Mouse (Mus musculus): ENCODE data around the gene Trio.
A peak's percentile ranks its signal among the peaks of the same experiment; 100 is the strongest.

Gene Trio

DNA sequence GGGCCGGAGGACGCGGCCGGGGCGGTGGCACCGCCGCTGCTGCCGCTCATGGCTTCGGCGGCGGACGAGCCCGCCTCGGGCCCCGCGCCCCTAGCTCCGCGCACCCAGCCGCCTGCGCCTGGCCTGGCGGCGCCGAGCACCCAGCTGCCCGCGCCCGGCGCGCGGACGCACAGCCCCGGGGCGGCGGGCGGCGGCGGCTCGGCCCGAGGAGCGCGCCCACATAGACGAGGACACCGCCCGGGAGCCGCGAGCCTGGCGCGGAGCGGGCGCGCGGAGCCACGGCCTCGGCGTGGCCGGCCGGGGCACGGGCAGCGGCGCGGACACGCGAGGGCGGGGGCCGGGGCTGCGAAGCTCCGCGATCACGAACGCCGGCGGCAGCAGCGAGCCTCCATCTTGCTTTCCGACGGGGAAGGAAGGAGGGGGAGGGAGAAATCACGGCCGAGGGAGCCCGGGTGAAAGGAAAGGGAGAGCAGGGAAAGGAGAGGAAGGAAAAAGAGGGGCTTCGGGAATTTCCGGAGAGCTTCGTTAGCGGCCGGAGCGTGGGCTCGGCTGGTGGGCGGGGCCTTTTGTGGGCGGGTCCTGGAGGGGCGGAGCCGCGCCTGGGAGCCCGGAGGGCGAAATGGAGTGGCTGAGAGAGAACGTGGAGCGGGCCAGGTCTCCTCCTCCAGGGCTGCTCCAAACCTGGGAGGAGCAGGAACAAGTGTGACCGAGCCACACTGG, at the start of gene Trio:
Gene Trio, minus strand, starts transcription at position 402 of the 720 bp plus-strand sequence.
- peak; percentile 97 for DNase-seq (ENCODE audit: low spot score)

DNA sequence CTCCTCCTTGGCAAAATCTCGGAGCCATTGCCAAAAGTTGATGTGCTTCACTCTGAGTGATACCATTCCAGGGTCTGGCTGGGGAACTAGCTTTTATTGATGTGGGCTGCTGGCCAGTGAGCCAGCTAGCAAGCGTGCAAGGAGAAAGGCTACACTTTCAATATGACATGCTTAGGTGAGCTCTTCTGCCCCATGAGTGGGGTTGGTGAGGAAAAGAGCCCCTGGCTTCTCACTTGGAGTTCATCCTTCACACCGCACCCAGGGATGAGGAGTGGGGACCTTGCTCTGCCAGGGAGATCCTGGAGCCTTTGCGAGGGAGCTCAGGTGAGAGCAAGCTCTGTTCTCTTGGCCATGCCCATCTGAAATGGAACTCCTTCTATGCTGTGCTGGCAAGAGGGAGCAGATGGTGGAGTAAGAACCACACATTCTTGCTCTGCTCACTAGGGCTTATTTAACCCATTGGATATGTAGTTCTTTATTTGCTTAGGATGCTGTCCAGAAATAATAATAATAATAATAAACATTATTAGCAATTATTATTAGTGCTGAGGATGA, 48.8 kb upstream of the Trio start:
- DNase-seq (ENCODE audit: low spot score) = no peak

DNA sequence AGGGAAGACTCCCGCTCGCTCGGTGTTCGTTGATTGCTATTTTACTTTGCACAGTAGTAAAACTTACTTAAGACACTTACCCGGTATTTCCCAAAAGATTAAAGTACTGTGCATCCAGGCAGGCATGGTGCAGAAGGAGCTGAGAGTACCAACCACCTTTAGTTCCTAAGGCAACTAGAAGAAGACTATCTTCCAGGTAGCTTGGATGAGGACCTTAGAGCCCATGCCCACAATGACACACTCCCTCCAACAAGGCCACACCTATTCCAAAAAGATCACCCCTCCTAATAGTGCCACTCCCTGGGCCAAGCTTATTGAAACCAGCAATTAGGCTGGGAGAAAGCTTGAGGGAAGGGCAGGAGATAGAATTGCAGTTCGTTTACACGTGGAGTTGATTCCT, 46.0 kb upstream of the Trio start:
- no peak for DNase-seq (ENCODE audit: low spot score)

DNA sequence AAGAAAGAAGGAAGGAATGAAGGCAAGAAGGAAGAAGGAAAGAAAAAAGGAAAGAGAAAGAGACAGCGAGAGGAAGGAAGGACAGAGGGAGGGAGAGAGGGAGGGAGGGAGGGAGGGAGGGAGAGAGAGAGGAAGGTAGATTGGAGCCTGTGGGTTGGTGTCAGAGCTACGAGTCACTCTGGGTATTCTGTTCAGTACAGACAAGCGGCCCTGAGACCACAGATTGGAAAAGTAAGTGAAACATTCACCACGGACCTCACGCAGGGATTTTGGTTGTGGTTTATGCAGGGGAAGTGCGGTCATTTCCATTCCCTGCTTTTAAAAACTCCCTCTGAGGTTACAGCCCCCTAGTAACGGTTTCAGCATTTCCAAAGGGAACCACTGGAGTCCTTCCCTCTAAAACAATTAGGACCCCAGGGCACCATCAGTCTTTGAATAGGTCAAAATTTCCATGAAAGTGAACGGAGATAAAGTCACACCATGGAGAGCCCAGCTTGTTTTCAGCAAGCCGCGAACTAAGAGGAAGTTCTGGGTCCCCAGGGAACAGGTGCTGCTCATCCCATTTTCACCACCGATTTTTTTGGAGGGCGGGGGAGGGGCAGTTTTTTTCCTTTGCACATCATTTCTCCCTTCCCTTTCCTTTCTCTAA, 45.2 kb upstream of the Trio start:
- no peak for DNase-seq (ENCODE audit: low spot score)

DNA sequence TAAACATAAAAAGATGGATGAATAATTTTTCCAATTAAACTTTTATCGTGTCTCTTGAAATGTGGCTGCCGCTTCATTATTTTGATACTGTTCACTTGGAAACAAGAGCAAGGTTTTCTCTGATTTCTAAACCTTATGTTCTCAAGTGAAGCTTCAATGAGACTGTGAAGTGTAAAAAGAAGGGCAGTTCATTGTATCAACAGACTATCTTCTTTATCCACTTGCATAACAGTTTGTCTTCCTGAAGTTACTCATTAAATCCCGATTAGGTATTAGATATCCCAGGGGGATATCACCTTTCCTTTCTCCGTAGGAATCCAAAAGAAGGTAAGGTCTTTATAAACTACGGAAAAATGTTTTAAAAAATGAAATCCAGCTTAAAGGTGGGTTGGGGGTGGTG, 44.6 kb upstream of the Trio start:
- DNase-seq (ENCODE audit: low spot score) = no peak

DNA sequence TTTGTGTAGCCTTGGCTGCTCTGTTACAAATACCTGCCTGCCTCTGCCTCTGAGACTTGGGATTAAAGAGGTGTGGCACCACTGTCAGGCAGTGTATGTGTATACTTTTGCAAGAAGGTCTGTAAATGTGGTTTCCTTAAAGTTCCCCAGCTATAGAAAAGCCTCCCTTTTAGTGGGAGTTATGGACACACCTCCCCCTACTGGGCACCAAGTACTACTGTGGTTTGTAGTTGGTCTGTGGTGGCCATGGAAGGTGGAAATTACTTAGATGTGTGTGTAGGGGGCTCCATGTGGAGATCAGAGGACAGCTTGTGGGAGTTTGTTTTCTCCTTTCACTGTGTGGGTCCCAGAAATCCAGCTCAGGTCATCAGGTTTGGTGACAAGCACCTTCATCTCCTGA, 41.7 kb upstream of the Trio start:
- DNase-seq (ENCODE audit: low spot score) = no peak

DNA sequence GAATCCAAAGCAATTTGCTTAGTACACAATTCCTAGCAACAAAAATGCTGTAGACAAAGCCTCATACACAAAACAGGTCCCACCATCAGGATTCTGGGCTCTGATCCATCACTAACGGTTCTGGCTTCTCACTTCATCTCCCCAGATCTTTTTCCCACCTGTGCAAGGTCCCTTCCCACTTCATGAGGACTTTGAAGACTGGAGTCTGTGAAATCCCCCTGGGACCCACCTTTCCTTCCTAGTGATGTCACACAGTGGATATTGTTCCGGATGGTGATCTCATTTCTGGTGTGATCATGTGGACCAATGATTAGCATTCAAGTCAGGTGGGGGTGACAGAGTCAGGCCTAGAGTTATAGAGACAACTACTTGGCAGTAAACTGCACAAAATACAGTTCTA, 40.8 kb upstream of the Trio start:
- no peak for DNase-seq (ENCODE audit: low spot score)

DNA sequence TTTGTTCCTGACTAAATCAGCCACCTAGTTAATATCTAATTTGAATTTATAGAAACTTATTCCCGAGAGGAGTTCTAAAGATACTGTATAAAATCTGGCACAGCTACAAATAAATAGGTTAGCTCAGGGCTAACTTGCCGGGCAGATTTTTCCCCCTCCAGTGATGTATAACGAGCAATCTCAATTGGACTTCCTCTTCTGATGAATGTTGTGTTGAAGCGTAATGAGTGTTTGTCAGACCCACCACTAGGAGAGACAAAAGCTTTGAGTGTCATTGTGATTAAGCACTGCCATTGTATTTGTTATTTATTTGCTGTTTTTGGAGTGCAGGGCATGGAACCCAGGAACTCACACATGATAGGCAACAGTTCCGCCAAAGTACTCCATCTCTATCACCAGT, 39.9 kb upstream of the Trio start:
- DNase-seq (ENCODE audit: low spot score) = no peak

DNA sequence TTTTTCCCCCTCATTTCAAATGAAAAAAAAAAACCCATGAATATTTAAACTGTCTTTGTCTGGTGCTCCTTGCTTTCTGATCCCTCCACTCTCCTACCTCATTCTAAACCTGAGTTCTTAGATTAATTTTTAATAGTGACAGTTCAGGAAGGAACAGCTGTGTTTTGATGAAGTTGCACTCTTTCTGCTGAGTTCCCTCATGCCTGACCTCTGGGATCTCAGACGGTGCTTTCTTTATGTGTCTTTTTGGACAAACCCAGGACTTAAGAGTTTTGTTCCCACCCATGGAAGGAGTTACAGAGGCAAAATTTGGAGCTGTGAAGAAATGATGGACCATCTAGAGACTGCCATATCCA, 39.1 kb upstream of the Trio start:
- DNase-seq (ENCODE audit: low spot score) = no peak

DNA sequence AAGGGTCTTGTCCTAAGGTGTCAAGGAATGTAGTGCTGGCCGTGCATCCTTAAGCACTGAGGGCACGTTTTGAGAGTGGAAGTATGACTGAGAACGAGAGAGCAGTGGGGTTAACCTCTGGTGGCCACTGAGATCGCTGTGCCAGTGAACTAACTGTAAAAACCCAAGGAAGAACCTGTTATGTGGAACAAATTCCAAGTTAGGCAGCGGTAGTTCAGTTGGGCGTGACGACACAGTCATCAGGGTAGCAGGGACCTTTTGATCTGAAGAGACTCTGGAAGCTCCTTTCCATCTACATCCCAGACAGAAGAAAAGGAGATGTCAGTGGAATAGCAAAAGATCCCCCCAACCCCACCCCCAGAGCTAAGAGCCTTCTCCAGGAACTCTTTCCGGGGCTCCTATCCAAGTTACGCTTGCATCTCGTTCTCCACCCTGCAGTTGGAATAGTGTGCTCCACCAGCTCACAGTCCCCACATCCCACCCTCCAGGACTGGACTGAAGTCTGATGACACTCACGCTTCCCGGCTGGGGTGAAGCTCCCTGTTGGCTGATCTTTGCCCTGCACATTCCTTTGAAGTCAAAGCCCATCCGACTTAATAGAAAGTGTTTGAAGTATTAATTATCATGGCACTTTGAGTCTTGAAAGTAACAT, 38.6 kb upstream of the Trio start:
- no peak for DNase-seq (ENCODE audit: low spot score)

DNA sequence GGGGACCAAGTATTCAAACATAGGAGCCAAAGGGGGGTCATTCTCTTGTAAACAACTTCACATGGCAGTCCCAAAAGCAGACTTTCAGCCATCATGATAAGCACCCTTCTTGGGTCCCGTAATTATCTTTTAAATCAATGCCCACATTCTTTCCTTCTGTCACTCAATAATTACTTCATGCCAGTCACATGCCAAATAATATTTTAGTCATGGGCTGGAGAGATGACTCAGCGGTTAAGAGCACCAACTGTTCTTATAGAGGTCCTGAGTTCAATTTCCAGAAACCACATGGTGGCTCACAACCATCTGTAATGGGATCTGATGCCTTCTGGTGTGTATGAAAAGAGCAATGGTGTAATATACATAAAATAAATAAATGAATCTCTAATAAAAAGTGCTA, 37.8 kb upstream of the Trio start:
- no peak for DNase-seq (ENCODE audit: low spot score)

DNA sequence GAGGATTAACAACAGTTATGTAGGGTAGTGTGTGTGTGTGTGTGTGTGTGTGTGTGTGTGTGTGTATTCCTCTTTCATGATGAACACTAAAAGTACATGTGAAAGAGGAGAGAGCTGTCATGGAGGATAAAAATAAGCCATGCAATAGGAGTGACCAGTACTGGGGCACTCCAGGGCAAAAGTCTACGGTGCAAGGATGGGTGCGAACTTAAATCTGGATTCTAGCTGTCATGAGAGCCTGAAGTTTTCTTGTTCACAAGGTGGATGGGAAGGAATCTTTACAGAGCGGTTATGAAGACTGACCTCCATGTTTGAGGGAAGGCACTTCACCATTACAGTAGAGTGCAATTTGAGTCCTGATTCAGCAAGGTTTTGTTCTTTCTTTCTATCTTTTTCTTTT, 36.4 kb upstream of the Trio start:
- DNase-seq (ENCODE audit: low spot score) = no peak

DNA sequence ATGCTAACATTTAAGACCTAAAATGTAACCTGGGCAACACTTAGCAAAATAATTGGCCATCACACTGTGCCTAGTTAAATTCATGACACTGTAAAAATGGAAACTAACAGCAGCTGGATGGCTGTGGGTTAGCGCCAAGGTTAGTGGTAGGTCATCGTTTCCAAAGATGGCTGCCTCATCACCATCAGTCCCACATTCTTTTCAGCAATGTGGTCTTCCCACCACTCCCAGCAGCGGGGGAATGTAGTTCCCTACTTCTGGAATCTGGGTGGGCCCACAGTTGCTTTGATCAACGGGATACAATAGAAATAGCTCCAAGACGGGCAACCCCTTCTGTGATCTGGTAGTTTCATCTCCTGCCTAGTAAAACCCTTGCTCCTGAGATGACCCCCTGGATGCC, 35.3 kb upstream of the Trio start:
- no peak for DNase-seq (ENCODE audit: low spot score)

DNA sequence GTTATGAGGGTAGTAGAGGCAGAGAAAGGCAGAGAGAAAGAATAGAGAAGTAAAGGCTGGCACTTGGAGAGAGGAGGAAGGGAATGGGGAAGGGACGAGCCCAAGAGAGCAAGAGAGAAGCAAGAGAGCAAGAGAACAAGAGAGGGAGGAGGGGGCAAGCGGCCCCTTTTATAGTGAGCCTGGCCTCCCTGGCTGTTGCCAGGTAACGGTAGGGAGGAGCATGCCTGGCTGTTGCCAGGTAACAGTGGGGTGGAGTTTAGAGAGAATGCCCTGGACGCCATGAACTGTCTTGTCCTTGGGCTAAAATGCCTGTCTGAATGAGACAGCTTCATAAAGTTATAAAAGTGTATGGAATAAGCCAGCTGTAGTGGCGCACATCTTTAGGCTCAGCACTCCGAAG, 34.8 kb upstream of the Trio start:
- no peak for DNase-seq (ENCODE audit: low spot score)

DNA sequence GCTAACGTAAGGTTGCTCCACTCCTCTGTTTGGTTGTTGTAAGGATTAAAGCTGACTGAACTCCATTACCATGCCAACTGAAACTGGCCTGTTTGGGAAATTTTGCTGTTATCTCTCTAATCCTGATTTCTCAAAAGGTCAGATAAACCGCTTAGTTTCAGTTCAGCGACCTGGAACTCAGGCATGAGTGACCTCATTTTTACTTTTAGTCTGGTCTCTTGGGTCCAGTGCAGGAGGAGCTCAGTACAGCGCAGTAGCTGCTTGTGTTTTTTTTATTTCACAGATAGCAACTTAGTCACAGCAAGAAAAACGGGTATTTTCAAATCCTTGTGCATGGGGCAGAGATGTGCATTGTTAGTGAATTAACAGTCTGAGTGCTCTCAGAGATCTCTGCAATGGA, 31.9 kb upstream of the Trio start:
- DNase-seq (ENCODE audit: low spot score) = no peak

DNA sequence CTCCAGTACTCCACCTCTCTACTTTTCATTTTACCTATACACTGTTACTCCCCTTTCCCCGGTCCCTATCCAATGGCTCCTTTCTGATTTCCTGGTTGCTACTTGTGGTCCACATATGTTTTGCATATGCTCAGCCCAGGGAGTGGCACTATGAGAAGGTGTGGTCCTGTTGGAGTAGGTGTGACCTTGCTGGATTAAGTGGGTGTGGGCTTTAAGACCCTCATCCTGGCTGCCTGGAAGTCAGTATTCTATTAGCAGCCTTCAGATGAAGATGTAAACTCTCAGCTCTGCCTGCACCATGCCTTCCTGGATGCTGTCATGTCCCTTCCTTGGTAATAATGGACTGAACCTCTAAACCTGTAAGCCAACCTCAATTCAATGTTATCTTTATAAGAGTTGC, 29.1 kb upstream of the Trio start:
- DNase-seq (ENCODE audit: low spot score) = no peak

DNA sequence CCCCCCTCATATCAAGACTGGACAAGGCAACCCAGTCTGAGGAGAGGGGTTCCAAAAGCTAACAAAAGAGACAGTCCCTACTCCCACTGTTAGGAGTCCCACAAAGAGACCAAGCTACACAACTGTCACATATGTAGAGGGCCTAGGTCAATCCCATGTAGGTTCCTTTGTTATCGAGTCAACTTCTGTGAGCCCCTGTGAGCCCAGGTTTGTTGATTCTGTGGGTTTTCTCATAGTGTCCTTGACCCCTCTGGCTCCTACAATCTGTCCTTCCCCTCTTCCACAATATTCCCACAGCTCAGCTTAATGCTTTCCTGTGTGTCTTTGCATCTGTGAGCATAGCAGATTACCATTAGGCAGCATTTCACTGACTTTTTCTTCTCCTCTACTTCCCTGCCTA, 28.5 kb upstream of the Trio start:
- DNase-seq (ENCODE audit: low spot score) = no peak

DNA sequence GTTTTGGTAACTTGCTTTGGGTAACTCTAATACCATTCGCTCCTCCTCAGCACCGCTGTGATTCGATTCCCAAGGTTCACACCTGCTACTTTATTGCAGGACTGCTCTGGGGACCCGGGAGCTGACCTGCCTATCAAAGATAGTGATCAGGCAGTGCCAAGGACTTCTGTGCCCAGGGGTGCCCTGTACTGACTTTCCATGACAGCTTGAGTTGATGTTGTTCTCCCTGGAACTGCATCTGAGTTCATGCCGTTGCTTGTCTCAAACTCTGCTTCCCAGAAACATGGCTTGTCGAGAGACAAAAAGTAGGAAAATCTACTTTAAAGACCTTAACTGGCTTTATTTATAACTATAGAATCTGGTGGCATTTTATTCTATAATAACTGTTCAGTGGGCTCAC, 27.6 kb upstream of the Trio start:
- no peak for DNase-seq (ENCODE audit: low spot score)

DNA sequence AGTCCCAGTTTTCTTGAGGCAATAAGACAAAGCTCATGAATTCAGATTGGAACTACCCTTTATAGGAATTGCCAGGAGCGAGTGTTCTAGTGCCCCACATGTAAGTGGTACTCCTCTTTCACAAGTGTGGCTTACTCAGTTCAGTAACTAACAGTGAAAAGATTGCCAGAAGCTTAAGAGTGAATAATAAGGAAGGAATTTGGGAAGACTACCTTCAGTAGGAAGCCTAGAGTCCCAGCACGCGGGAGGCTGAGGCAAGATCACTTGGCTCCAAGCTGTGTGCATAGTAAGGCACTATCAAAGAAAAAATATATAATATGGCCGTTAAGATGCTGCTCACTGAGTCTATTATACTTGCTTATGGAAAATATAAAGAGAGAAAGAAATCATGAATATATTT, 26.2 kb upstream of the Trio start:
- no peak for DNase-seq (ENCODE audit: low spot score)

DNA sequence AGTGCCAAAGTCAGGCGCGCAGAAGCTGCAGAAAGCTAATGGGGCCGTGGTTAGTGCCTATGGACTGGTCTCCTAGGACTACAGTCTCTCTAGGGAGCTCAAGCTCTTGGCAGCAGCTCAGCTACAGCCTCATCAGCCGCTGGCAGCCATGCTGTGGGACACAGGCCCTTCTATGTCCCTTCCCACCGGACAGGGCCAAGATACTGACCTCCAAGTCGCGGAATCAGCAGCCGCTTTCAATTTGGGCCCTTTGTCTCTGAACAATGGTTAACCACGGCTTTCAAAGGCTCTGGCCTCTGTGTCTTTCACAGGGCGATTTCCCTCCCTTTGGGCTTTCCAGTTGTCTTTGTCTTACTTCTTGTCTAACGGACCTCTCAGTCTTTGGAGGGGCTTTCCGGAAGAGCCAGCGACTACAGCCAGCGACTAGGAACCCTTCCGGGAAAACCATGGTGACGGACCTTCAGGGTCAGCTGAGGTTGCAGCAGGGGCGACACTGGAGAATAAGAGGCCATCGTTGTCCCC, 25.5 kb upstream of the Trio start:
- no peak for DNase-seq (ENCODE audit: low spot score)

DNA sequence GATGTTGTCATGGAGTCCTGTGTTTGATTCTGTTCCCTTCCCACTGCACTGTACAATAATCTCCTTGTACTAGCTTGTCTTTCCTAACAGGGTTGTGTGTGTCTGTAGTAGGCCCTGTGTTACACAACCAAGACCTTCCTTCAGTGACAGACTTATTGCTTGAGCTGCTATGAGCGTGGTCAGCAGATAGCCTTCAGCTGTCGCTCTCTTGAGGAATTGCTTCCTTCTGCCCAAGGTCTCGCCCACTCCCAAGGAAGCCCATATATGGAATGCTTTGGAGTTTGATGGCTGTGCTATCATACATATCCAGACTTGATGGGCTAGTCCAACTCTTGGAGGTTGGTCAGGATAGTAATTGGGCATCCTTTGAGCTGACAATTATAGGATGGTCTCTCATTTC, 22.1 kb upstream of the Trio start:
- DNase-seq (ENCODE audit: low spot score) = no peak

DNA sequence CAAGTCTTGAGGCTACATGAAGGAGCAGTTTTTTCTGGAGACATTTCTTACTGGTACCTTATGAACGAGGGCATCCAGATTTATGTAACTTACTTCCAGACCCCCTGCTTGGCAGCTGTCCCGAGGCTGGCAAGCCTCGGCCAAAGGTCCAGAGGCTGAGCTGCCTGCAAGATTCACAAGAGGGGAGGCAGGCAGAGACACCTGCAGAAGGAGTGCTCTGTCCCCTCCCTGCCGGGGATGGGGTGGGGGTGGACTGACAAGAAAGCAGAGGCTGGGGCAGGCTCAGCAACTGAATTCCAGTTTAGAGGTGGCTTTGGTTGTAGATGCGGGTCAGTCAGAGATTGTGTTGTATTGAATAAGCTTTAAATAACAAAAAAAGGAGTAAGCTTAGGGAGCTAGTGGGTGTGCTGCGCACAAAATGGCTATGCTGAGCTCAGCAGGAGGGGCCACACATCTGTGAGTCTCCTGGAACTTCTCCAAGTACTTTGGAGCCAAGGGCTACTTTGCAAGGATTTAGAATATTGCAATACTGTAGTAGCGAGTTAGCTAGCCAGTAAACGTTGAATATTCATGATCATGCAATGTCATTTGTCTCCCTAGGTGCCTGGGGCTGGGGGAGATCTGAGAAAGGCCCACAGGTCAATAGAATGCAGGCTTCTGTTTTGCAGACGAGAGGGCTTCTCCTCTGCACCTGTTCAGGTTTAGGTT, 15.7 kb upstream of the Trio start:
- no peak for DNase-seq (ENCODE audit: low spot score)

DNA sequence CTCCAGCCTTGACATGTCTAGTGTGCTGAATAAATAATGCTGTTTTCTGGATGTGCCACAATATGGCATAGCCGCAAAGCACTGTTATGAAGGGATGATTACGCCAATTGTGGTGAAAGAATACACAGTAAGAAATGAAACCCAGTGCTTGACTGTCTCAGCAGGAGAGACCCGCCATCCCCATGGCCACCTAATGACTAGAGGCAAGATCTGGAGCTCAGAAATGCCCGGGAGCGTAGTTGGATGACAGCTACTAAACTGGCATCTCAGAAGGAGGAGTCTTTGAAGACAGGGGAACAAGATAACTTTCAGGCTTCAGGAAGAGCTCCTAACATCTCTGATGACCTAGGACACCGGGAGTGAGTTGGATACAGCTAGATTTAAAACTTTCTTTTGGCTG, 12.0 kb upstream of the Trio start:
- DNase-seq (ENCODE audit: low spot score) = no peak
